Mouse (Mus musculus): Measurements from ENCODE around the gene Rnf126. TPM values are rescaled to one million over a fixed set of nuclear protein-coding genes. Genes with fewer than 3 reads are reported as not detected.

Rnf126 gene
- polyA plus RNA-seq, 1 experiment from 2014 or later: 91.6 TPM

DNA sequence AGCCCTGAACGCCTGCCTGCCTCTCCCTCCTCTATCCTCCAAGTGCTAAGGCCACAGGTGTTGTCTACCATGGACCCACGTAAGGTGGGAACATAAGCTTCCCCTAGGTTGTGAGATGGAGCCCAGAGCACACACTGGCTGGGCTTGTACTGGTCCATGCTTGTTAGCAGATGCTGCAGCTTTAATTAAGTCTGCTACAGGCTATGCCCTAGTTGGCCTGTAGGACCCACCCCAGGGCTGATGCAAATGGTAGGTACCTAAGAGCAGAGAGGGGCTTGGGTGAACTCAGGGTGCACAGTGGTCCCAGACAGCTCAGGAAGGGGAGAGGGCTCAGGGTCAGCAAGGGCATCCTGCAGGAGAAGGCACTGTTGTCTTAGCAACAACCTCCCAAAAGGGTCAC lies 22.8 kb upstream of the Rnf126 start:
- Histone ChIP-seq H3K4me3 (replicated peaks) (no peak overlapping the region), H3K9ac (no peak overlapping the region), H3K9me3 (no peaks in the 10 kb centered on the region), H3K27ac (no peak overlapping the region), H3K36me3 (no peaks in the 10 kb centered on the region), H3K4me2 (replicated peaks) (no peak overlapping the region), H3K27me3 (replicated peaks) (no peaks in the 10 kb centered on the region), H3K4me1 (replicated peaks) (peaks cover 11% of the 10 kb centered on the region)
- 73% methylated on average over 2 of the region's 2 CpGs for WGBS
- ATAC-seq: no peak

DNA sequence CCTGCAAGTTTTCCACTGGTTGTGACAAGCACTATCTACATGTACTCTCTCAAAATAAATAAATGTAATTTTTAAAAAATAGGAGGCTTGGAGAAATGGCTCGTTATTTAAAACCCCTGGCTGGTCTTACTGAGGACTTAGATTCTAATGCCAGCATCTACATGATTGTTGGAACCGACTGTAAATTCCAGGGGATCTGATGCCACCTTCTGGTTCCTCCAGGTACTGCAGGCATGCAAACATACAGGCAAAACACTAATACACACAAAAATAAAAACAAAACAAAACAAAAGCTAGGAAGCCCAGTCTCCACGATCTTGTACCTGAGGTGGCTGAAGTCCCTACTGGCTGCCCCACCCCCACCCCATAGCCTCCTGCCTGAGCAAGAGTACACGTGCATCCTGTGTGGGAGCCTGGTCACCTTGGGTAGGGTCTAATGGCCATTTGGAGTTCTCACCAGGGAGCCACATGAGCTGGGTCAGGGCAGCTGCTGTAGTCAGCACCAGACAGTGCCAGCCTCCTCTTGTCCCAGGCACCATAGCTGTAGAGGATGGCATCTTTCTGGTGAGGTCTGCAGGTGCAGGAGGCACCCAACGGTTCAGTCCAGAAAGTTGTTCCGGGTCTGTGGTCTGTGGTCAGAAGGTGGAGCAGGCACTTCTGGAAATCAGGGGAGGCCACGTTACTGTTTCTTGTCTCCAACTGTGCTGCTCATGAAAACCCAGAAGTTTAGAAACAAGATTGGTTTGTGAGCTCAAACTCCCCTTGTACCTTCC lies 21.8 kb upstream of the Rnf126 start:
- Histone ChIP-seq H3K27ac (no peak overlapping the region), H3K9ac (no peak overlapping the region), H3K4me1 (replicated peaks) (0 out of 2 replicates have a peak, but pooled peaks cover 2% of the 10 kb centered on the region), H3K27me3 (replicated peaks) (no peaks in the 10 kb centered on the region), H3K9me3 (no peaks in the 10 kb centered on the region), H3K4me2 (replicated peaks) (no peak overlapping the region), H3K36me3 (no peaks in the 10 kb centered on the region), H3K4me3 (replicated peaks) (no peak overlapping the region)
- ATAC-seq: no peak
- WGBS: 35% methylated on average over 7 of the region's 7 CpGs

DNA sequence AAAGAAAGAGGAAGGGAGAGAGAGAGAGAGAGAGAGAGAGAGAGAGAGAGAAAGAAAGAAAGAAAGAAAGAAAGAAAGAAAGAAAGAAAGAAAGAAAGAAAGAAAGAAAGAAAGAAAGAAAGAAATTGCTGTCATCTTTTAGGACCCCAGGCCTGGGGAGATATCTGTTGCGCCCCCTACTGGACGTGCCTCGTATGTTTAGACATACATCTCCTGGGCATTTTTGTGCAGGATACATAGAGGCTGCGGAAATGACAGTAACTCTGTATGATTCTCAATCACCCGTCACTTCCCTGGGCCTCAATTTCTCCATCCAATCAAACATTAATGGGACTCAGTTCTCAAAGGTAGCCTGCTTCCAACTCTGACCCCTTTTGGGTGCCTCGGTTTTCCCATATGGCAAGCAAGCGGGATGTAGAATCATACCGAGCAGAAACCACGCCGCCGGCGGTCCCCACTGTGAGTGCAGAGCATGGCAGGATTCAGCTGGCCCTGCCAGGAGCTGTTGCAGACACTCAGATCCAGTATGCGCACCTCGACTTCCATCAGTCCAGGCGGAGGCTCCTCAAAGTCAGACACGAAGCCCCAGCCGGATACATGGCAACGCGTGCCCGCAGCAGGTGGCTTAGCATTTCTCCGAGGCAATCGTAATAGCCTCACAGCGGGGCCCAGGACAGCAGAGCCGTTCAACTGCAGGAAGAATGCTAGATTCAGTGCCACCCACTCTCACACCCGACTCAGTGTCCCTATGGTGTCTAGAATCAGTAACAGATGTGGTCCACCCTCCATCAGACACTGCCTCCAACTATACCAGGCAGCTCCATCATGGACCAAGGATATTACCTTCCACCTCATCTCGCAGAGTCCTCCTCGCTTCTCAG lies 17.4 kb upstream of the Rnf126 start:
- WGBS: 43% methylated on average over 27 of the region's 27 CpGs
- H3K9me3 ChIP-seq: no peaks in the 10 kb centered on the region
- no peak overlapping the region for H3K4me2 ChIP-seq (replicated peaks)
- no peaks in the 10 kb centered on the region for H3K36me3 ChIP-seq
- no peaks in the 10 kb centered on the region for H3K27me3 ChIP-seq (replicated peaks)
- ATAC-seq: no peak
- H3K4me1 ChIP-seq (replicated peaks): peaks cover 18% of the 10 kb centered on the region
- no peak overlapping the region for H3K27ac ChIP-seq
- H3K4me3 ChIP-seq (replicated peaks): no peak overlapping the region
- no peak overlapping the region for H3K9ac ChIP-seq

DNA sequence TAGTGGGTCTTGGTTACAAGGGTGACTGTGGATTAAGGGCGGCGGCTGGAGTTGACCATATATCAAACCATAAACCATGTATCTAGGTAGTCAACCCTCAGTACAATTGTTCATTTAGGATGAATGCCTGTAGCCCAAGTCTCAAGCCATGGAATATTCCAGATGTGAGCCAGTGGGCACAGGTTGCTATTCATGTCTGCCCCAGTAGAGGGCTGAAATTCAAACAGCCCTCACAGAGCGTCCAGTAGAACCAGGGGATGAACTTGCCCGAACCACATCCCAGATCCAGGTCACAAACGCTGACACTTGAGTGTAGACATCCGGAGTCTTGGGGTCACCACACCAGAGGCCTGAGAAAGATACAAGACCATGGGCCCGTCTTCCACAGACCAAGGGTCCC lies 16.3 kb upstream of the Rnf126 start:
- Histone ChIP-seq H3K27ac (no peak overlapping the region), H3K4me3 (replicated peaks) (no peak overlapping the region), H3K9ac (no peak overlapping the region), H3K27me3 (replicated peaks) (no peaks in the 10 kb centered on the region), H3K9me3 (no peaks in the 10 kb centered on the region), H3K36me3 (no peaks in the 10 kb centered on the region), H3K4me1 (replicated peaks) (peaks cover 29% of the 10 kb centered on the region), H3K4me2 (replicated peaks) (no peak overlapping the region)
- ATAC-seq: no peak
- WGBS: 56% methylated on average over 7 of the region's 7 CpGs

DNA sequence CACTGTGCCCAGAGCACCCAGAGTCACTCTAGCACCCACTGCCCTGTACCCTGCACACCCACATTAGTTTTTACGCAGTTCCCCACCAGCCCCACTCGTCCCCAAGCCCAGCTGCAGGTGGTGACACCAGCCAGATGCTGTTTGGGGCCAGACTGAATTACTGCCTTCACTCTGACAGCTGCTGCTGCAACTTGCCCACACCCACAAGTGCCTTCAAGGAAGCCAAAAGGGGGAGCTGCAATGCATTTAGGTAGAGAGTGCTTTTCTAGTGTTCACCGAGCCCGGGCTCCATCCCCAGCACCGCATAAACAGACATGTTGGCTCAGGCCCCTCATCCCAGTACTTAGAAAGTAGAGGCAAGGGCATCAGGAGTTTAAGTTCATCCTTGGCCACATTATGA lies 15.2 kb upstream of the Rnf126 start:
- Histone ChIP-seq H3K36me3 (no peaks in the 10 kb centered on the region), H3K9ac (no peak overlapping the region), H3K27me3 (replicated peaks) (no peaks in the 10 kb centered on the region), H3K4me3 (replicated peaks) (no peak overlapping the region), H3K4me2 (replicated peaks) (no peak overlapping the region), H3K27ac (no peak overlapping the region), H3K4me1 (replicated peaks) (peaks cover 39% of the 10 kb centered on the region), H3K9me3 (no peaks in the 10 kb centered on the region)
- WGBS: 60% methylated on average over 5 of the region's 5 CpGs
- ATAC-seq: no peak

DNA sequence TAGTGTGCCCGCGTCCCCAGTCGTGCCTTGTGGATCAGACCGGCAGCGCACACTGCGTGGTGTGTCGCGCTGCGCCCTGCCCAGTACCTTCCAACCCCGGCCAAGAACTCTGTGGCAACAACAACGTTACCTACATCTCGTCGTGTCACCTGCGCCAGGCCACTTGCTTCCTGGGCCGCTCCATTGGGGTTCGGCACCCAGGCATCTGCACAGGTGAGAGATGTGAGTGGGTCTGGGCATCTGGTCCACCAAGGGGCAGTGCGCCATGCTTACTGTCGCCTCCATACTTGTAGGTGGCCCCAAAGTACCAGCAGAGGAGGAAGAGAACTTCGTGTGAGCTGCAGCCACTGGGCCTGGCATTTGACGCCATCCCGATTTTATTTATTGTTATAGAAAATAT lies 14.4 kb upstream of the Rnf126 start:
- WGBS: 29% methylated on average over 21 of the region's 21 CpGs
- H3K27ac ChIP-seq: no peak overlapping the region
- no peaks in the 10 kb centered on the region for H3K9me3 ChIP-seq
- H3K27me3 ChIP-seq (replicated peaks): no peaks in the 10 kb centered on the region
- peak overlapping the region; percentile 82 for H3K4me2 ChIP-seq (replicated peaks)
- peaks cover 42% of the 10 kb centered on the region for H3K4me1 ChIP-seq (replicated peaks)
- no peaks in the 10 kb centered on the region for H3K36me3 ChIP-seq
- peak overlapping the region; percentile 46 for H3K4me3 ChIP-seq (replicated peaks)
- ATAC-seq: no peak
- no peak overlapping the region for H3K9ac ChIP-seq

DNA sequence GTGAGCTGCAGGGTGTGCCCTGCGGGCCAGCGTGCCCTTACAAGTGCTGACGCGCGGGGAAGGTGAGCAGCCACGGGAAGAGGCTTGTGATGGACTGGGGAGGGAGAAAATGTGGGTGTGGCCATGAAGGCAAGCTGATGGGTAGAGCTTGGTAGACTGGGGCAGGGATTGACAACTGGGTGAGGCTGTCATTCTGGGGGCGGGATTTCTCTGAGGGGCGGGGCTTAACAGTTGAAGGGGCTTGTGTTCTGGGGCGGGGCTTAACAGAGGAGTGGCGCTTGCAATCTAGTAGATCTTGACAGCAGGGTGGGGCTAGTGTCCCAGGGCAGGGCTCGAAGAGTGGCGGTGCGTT lies 13.9 kb upstream of the Rnf126 start:
- H3K9ac ChIP-seq: no peak overlapping the region
- ATAC-seq: no peak
- under 1% methylated on average over 13 of the region's 13 CpGs for WGBS

DNA sequence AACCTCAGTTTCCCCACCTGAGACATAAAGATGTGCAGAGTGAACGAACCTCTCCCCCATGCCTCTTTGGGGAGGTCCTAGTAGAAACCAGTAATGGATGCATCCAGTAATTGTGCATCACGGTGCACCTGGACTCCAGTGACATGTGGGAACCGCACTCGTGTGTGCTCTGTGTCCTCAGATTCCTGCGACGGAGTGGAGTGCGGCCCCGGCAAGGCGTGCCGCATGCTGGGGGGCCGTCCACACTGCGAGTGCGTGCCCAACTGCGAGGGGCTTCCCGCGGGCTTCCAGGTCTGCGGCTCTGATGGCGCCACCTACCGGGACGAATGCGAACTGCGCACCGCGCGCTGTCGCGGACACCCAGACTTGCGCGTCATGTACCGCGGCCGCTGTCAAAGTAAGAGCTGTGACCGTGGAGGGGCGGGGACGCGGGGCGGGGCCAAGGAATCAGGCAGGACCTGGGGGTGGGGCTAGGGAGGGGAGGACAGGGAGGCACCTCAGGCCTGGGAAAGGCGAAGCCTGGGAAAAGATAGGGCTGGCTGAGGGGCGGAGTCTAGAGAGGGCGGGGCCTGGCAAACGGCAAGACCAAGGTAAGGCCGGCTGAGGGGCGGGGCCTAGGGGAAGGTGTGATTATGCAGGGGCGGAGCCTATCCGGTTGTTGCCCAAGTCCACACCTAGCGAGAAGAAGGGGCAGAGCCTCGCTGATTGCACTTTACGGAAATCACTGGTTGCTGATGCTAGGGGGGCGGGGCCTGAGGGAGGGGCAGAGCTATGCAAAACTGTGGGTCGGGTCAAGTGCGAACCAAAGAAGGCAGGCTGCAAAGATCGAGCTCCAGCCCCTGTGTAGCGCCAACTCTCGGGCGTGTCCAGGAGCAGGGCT lies 13.3 kb upstream of the Rnf126 start:
- whole genome bisulfite sequencing: 2% methylated on average over 54 of the region's 55 CpGs
- no peaks in the 10 kb centered on the region for H3K9me3 ChIP-seq
- H3K27ac ChIP-seq: peak overlapping the region; percentile 63; the same call in 1 of the 2 replicates
- ATAC-seq: peak; percentile 92
- H3K9ac ChIP-seq: 0 out of 2 replicates have a peak overlapping the region, but pooled peaks have one; percentile 36
- no peaks in the 10 kb centered on the region for H3K27me3 ChIP-seq (replicated peaks)
- H3K4me3 ChIP-seq (replicated peaks): peak overlapping the region; percentile 46
- H3K4me2 ChIP-seq (replicated peaks): peak overlapping the region; percentile 82
- peaks cover 42% of the 10 kb centered on the region for H3K4me1 ChIP-seq (replicated peaks)
- no peaks in the 10 kb centered on the region for H3K36me3 ChIP-seq

More for the DNA sequence above, 13.9 kb upstream of the Rnf126 start:
- H3K9me3 ChIP-seq: no peaks in the 10 kb centered on the region
- peak overlapping the region; percentile 63; the same call in 1 of the 2 replicates for H3K27ac ChIP-seq
- H3K4me1 ChIP-seq (replicated peaks): peaks cover 42% of the 10 kb centered on the region
- H3K4me2 ChIP-seq (replicated peaks): peak overlapping the region; percentile 82
- peak overlapping the region; percentile 46 for H3K4me3 ChIP-seq (replicated peaks)
- H3K27me3 ChIP-seq (replicated peaks): no peaks in the 10 kb centered on the region
- no peaks in the 10 kb centered on the region for H3K36me3 ChIP-seq

DNA sequence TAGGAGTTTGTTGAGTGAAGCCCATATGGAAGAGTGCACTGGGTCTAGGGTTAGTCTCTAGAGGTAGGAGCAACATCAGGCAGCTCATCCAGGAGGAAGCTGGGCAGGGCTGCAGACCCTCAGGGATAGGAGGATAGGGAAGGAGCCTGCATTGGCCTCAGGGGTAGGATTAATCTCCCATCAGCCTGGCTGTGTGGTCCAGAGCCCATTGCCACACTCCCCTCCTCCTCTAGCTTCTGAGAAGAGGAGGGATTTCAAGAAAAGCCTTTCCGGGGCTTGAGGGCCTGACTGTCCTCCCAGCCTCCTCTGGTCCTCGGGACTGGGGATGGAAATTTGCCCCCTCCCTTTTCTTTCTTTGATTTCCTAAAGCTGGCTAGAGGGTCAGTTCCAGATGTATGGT lies 12.4 kb upstream of the Rnf126 start:
- Histone ChIP-seq H3K9ac (no peak overlapping the region), H3K27ac (0 out of 2 replicates have a peak overlapping the region, but pooled peaks have one; percentile 7), H3K4me1 (replicated peaks) (peaks cover 42% of the 10 kb centered on the region), H3K36me3 (no peaks in the 10 kb centered on the region), H3K9me3 (no peaks in the 10 kb centered on the region), H3K4me3 (replicated peaks) (no peak overlapping the region), H3K27me3 (replicated peaks) (no peaks in the 10 kb centered on the region), H3K4me2 (replicated peaks) (no peak overlapping the region)
- WGBS: 21% methylated on average over 2 of the region's 2 CpGs
- no peak for ATAC-seq

DNA sequence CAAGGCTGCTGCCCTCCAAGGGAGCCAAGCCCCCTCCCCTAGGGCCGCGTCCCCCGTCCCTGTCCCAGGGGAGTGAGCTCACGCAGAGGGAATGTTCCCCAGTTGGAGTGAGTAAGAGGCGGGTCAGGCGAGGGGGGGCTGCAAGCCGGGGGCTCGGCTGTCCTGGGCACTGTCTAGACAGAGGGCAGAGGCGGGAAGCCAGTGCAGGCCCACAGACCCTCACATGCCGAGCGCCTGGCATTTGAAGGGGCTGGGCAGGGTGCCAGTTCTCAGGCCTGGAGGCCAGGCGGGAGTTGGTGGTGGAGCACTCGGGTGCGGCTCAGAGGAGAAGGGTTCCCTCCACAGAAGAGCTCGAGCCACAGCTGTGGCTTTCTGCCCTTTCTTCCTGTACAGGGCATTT lies 11.3 kb upstream of the Rnf126 start:
- H3K9ac ChIP-seq: 0 out of 2 replicates have a peak overlapping the region, but pooled peaks have one; percentile 69
- H3K9me3 ChIP-seq: no peaks in the 10 kb centered on the region

DNA sequence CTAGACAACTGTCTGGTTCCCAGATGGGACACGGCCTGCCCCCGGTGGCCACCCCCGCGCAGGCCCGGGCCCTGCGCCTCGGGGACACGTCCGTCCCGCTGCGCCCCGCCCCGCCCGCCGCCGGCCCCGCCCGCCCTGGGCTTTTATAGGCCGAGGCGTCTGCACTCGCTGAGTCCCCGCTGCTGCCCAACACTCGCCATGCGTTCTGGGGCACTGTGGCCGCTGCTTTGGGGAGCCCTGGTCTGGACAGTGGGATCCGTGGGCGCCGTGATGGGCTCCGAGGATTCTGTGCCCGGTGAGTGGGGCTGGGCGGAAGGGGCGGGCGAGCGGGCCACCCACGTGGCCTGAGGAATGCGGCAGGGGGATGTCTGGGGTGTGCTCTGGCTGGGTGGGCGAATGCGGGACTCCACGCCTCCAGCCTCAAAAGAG lies 10.4 kb upstream of the Rnf126 start, which contains the start of gene Fstl3:
Fstl3 (plus strand) TSS at position 170 of the 429 bp plus-strand sequence.
- peak within 1 kb of the TSS; percentile 54 for H3K4me3 ChIP-seq (replicated peaks)
- peak within 1 kb of the TSS; percentile 86 for H3K4me2 ChIP-seq (replicated peaks)
- peaks cover 42% of the 10 kb centered on the region for H3K4me1 ChIP-seq (replicated peaks)
- no peak for ATAC-seq
- H3K36me3 ChIP-seq: no peaks in the 10 kb centered on the region
- no peaks in the 10 kb centered on the region for H3K9me3 ChIP-seq
- no peaks in the 10 kb centered on the region for H3K27me3 ChIP-seq (replicated peaks)
- peak within 1 kb of the TSS; percentile 69 for H3K9ac ChIP-seq
- peak within 1 kb of the TSS; percentile 54 for H3K27ac ChIP-seq
- 1% methylated on average over 39 of the region's 39 CpGs for WGBS

More for the DNA sequence above, 11.3 kb upstream of the Rnf126 start:
- Histone ChIP-seq H3K4me3 (replicated peaks) (peak overlapping the region; percentile 54), H3K27ac (peak overlapping the region; percentile 54), H3K4me2 (replicated peaks) (peak overlapping the region; percentile 86), H3K36me3 (no peaks in the 10 kb centered on the region), H3K4me1 (replicated peaks) (peaks cover 42% of the 10 kb centered on the region), H3K27me3 (replicated peaks) (no peaks in the 10 kb centered on the region)
- peak; percentile 2; the same call in 1 of the 2 replicates for ATAC-seq
- WGBS: 11% methylated on average over 15 of the region's 15 CpGs

Data from intestine, embryonic 15.5 days (tissue).